Comparison of ENCODE assay signal across 15 mouse cellular contexts in the genomic region with DNA sequence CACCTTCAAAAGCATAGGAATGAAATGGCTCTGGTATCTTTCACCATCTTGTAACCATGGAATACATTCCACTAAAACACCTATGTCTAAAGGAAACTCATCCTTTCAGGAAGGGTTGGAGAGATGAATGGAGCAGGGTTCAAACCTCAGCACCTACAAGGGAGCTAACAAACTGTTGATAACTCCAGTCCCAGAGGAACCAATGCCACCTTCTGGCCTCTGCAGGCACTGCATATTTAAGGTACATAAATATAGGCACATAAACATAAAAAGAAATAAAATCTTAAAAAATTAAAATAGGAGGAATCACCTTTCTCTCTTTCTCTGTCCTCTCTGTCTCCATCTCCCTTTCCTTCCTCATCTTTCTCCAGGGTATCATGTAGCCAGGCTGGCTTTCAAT.
DNase-seq lines count a peak whose midpoint lies in the region; ATAC-seq and TF ChIP-seq lines count a peak whose summit lies in the region.
"Had no signal": no experiment of that assay in that cellular context is flagged by ENCODE, and none has a peak within 500 bp of the region (broad histone marks: within the 10 kb centered on the region; RNA-seq: fewer than 3 reads in every experiment).

No protein-coding gene starts in this region.

- no peak for DNase-seq in hindbrain, postnatal 0 days (ENCODE audit: low spot score)
- DNase-seq in hindbrain, embryonic 14.5 days (ENCODE audit: low spot score), result no peak
- peak; percentile 55 for DNase-seq in thymus, adult 2 months
- DNase-seq in thymus, postnatal 10 days (ENCODE audit: low spot score in 2 of 2), result no peak
- peak; percentile 3 for DNase-seq in limb, embryonic 10.5 days (ENCODE audit: low spot score)
- no peak for DNase-seq in adrenal gland, adult 2 months
- no peak for DNase-seq in cerebellum, adult 2 months
- DNase-seq: cerebellum, adult 9-10 months; kidney, adult 8-10 months; liver; lung, embryonic 14.5 days had no signal

- TF ChIP-seq POLR2A in thymus, adult 2 months (IDR thresholded peaks at IDR 0.05; ENCODE audit: control insufficient read depth, extremely low read depth, insufficient read depth, low read length, poor library complexity), result no peak
- no peak for TF ChIP-seq POLR2A in cerebellum, adult 2 months (IDR thresholded peaks at IDR 0.05; ENCODE audit: borderline replicate concordance, insufficient read depth, low read length)

- no peaks in the 10 kb centered on the region for H3K4me1 ChIP-seq in hindbrain, postnatal 0 days (ENCODE audit: insufficient read depth, low read length)
- H3K4me1 ChIP-seq in hindbrain, embryonic 14.5 days (replicated peaks; ENCODE audit: control insufficient read depth, insufficient read depth, low read length), result 0 out of 2 replicates have a peak, but pooled peaks cover 3% of the 10 kb centered on the region
- H3K4me1 ChIP-seq in thymus, adult 2 months (replicated peaks; ENCODE audit: control insufficient read depth, insufficient read depth, low read length), result peaks cover 26% of the 10 kb centered on the region
- peaks cover 7% of the 10 kb centered on the region; the same call in 1 of the 2 replicates for H3K4me1 ChIP-seq in limb, embryonic 10.5 days
- no peaks in the 10 kb centered on the region for H3K4me1 ChIP-seq in cerebellum, adult 2 months (ENCODE audit: control insufficient read depth, insufficient read depth, low read length)
- no peaks in the 10 kb centered on the region for H3K4me1 ChIP-seq in kidney, embryonic 14.5 days (ENCODE audit: control insufficient read depth, insufficient read depth, low read length)

- no peaks in the 10 kb centered on the region for H3K9me3 ChIP-seq in hindbrain, postnatal 0 days (ENCODE audit: low read length)
- H3K9me3 ChIP-seq in hindbrain, embryonic 14.5 days (ENCODE audit: control insufficient read depth, low read length), result no peaks in the 10 kb centered on the region
- H3K9me3 ChIP-seq in limb, embryonic 10.5 days (replicated peaks), result no peaks in the 10 kb centered on the region
- no peaks in the 10 kb centered on the region for H3K9me3 ChIP-seq in kidney, embryonic 14.5 days (ENCODE audit: control insufficient read depth, low read length)
- H3K9me3 ChIP-seq: embryonic facial prominence, embryonic 15.5 days; heart, embryonic 15.5 days; hindbrain, embryonic 12.5 days had no signal

- ATAC-seq in hindbrain, postnatal 0 days, result no peak
- no peak for ATAC-seq in hindbrain, embryonic 14.5 days (ENCODE audit: low FRiP score)
- ATAC-seq in kidney, embryonic 14.5 days (ENCODE audit: low FRiP score, low TSS enrichment), result no peak

- no peak overlapping the region for H3K4me2 ChIP-seq in hindbrain, postnatal 0 days (ENCODE audit: low read depth, low read length)
- H3K4me2 ChIP-seq in hindbrain, embryonic 14.5 days (replicated peaks), result no peak overlapping the region
- H3K4me2 ChIP-seq in kidney, embryonic 14.5 days (replicated peaks; ENCODE audit: low read depth, low read length), result no peak overlapping the region
- H3K4me2 ChIP-seq: embryonic facial prominence, embryonic 15.5 days; heart, embryonic 15.5 days; hindbrain, embryonic 12.5 days; lung, embryonic 14.5 days had no signal

- no peak overlapping the region for H3K9ac ChIP-seq in hindbrain, postnatal 0 days (replicated peaks; ENCODE audit: low read length)
- no peak overlapping the region for H3K9ac ChIP-seq in hindbrain, embryonic 14.5 days
- H3K9ac ChIP-seq in kidney, embryonic 14.5 days (ENCODE audit: low read depth, low read length), result no peak overlapping the region
- H3K9ac ChIP-seq: embryonic facial prominence, embryonic 15.5 days; heart, embryonic 15.5 days; hindbrain, embryonic 12.5 days; lung, embryonic 14.5 days had no signal

- H3K36me3 ChIP-seq in hindbrain, postnatal 0 days (ENCODE audit: insufficient read depth, low read length), result no peaks in the 10 kb centered on the region
- no peaks in the 10 kb centered on the region for H3K36me3 ChIP-seq in hindbrain, embryonic 14.5 days (replicated peaks; ENCODE audit: control insufficient read depth, insufficient read depth)
- no peaks in the 10 kb centered on the region for H3K36me3 ChIP-seq in thymus, adult 2 months (ENCODE audit: control insufficient read depth, insufficient read depth, low read length)
- no peaks in the 10 kb centered on the region for H3K36me3 ChIP-seq in limb, embryonic 10.5 days
- no peaks in the 10 kb centered on the region for H3K36me3 ChIP-seq in kidney, embryonic 14.5 days (ENCODE audit: control insufficient read depth, insufficient read depth, low read length)
- H3K36me3 ChIP-seq: embryonic facial prominence, embryonic 15.5 days; heart, embryonic 15.5 days; hindbrain, embryonic 12.5 days had no signal

- TF ChIP-seq CTCF in hindbrain, postnatal 0 days (IDR thresholded peaks at IDR 0.05; ENCODE audit: low read depth), result peak; percentile 24; the same call in 1 of the 2 replicates
- TF ChIP-seq CTCF in thymus, adult 2 months (IDR thresholded peaks at IDR 0.05; ENCODE audit: borderline replicate concordance, control insufficient read depth, extremely low read depth, insufficient read depth, low read length, poor library complexity), result no peak
- TF ChIP-seq CTCF in cerebellum, adult 2 months (IDR thresholded peaks at IDR 0.05; ENCODE audit: borderline replicate concordance, insufficient read depth, low read depth, low read length), result no peak

- H3K27ac ChIP-seq in hindbrain, postnatal 0 days, result no peak overlapping the region
- no peak overlapping the region for H3K27ac ChIP-seq in hindbrain, embryonic 14.5 days
- no peak overlapping the region; the same call in 1 of the 2 replicates for H3K27ac ChIP-seq in thymus, adult 2 months (ENCODE audit: control insufficient read depth, insufficient read depth, low read length)
- H3K27ac ChIP-seq in limb, embryonic 10.5 days, result no peak overlapping the region
- no peak overlapping the region for H3K27ac ChIP-seq in cerebellum, adult 2 months (ENCODE audit: insufficient read depth, low read length)
- no peak overlapping the region for H3K27ac ChIP-seq in kidney, embryonic 14.5 days (ENCODE audit: low read depth, low read length)
- H3K27ac ChIP-seq: embryonic facial prominence, embryonic 15.5 days; heart, embryonic 15.5 days; hindbrain, embryonic 12.5 days had no signal

- H3K4me3 ChIP-seq in hindbrain, postnatal 0 days (ENCODE audit: low read length), result no peak overlapping the region
- no peak overlapping the region for H3K4me3 ChIP-seq in hindbrain, embryonic 14.5 days (replicated peaks; ENCODE audit: low read length)
- H3K4me3 ChIP-seq in thymus, adult 2 months (ENCODE audit: control insufficient read depth, insufficient read depth, low read length), result no peak overlapping the region
- no peak overlapping the region for H3K4me3 ChIP-seq in limb, embryonic 10.5 days
- H3K4me3 ChIP-seq in cerebellum, adult 2 months (replicated peaks; ENCODE audit: insufficient read depth, low read depth, low read length), result no peak overlapping the region
- no peak overlapping the region for H3K4me3 ChIP-seq in kidney, embryonic 14.5 days (ENCODE audit: low read length)
- H3K4me3 ChIP-seq: embryonic facial prominence, embryonic 15.5 days; heart, embryonic 15.5 days; hindbrain, embryonic 12.5 days had no signal

- no peaks in the 10 kb centered on the region for H3K27me3 ChIP-seq in hindbrain, postnatal 0 days (ENCODE audit: insufficient read depth, low read length)
- no peaks in the 10 kb centered on the region for H3K27me3 ChIP-seq in hindbrain, embryonic 14.5 days (ENCODE audit: control insufficient read depth, insufficient read depth, low read length)
- no peaks in the 10 kb centered on the region for H3K27me3 ChIP-seq in thymus, adult 2 months (ENCODE audit: control insufficient read depth, insufficient read depth, low read length)
- H3K27me3 ChIP-seq in limb, embryonic 10.5 days (ENCODE audit: low read depth, poor library complexity, severe bottlenecking), result no peaks in the 10 kb centered on the region
- H3K27me3 ChIP-seq in cerebellum, adult 2 months (ENCODE audit: control insufficient read depth, insufficient read depth, low read length), result no peaks in the 10 kb centered on the region
- no peaks in the 10 kb centered on the region for H3K27me3 ChIP-seq in kidney, embryonic 14.5 days (ENCODE audit: control insufficient read depth, insufficient read depth, low read length)
- H3K27me3 ChIP-seq: embryonic facial prominence, embryonic 15.5 days; heart, embryonic 15.5 days; hindbrain, embryonic 12.5 days had no signal

Comparison
In these comparisons a context has a peak if more than half of its experiments do, and no peak if none do; other contexts are left out.
1. DNase-seq: peak in thymus, adult 2 months (single experiment) and limb, embryonic 10.5 days (single experiment); none in hindbrain, postnatal 0 days (single experiment), hindbrain, embryonic 14.5 days (single experiment), thymus, postnatal 10 days (0 of 2), adrenal gland, adult 2 months (single experiment) and cerebellum, adult 2 months (0 of 2).